Mouse (Mus musculus) cerebellum, adult 2 months (tissue): ENCODE measurements at regions not wholly inside any gene's neighbourhood (a gene's known extent, or its start where the extent isn't known, plus 50 kb on each side); places are given as distances from the start of the nearest gene placed in this dataset.

Experiments
- CTCF ChIP-seq: fragments of 200-500 bp; IDR thresholded peaks from 2 replicates; pipeline ENCODE4 v1.5.1; 2011; ENCODE audit warnings: low read depth, mild to moderate bottlenecking, control low read depth, low read length, moderate library complexity, borderline replicate concordance; ENCODE audit not compliant: insufficient read depth
- POLR2A ChIP-seq: fragments of 200-500 bp; IDR thresholded peaks from 2 replicates; pipeline ENCODE4 v1.6.1; 2011; ENCODE audit warnings: low read length, control low read depth, borderline replicate concordance; ENCODE audit not compliant: insufficient read depth

- no peak for TF ChIP-seq POLR2A
- no peak for TF ChIP-seq CTCF
These were observed 51.0 kb upstream of the Immp2l start for GRCm38 (mm10) chr12:40972844-40973243.
